Mouse (Mus musculus) G1E-ER4 (cell line): Measurements from ENCODE around the gene Padi2. TPM values are rescaled to one million over a fixed set of nuclear protein-coding genes. Genes with fewer than 3 reads are reported as not detected.

Experiments
- GATA1 ChIP-seq: IDR thresholded peaks from one replicate; pipeline ENCODE4 v1.8.0; 2012; ENCODE audit warnings: low read length, inconsistent platforms
- polyA plus RNA-seq: library from polyadenylated mRNA; stranded (reverse); fragments of >175 nt; gene quantifications from 2 replicates; pipeline ENCODE4 v1.2.3, GENCODE M21; 2012

The Padi2 gene
- polyA plus RNA-seq, 1 experiment, result not detected

- no peak for TF ChIP-seq GATA1
Observed at GRCm38 (mm10) chr4:140944961-140945442, 38.9 kb downstream of the Padi2 start.

GRCm38 (mm10) chr4:140945571-140945970 lies 39.4 kb downstream of the Padi2 start:
- no peak for TF ChIP-seq GATA1

- no peak for TF ChIP-seq GATA1
Observed at GRCm38 (mm10) chr4:140946048-140946447, 39.9 kb downstream of the Padi2 start.

GRCm38 (mm10) chr4:140946580-140947205 lies 40.5 kb downstream of the Padi2 start:
- TF ChIP-seq GATA1, result no peak

- TF ChIP-seq GATA1, result no peak
Observed at GRCm38 (mm10) chr4:140947487-140948440, 41.6 kb downstream of the Padi2 start.

- TF ChIP-seq GATA1, result no peak
Observed at GRCm38 (mm10) chr4:140948481-140948880, 42.3 kb downstream of the Padi2 start.

- no peak for TF ChIP-seq GATA1
Observed at GRCm38 (mm10) chr4:140949052-140949451, 42.9 kb downstream of the Padi2 start.

- TF ChIP-seq GATA1, result no peak
Observed at GRCm38 (mm10) chr4:140949616-140950015, 43.5 kb downstream of the Padi2 start.

GRCm38 (mm10) chr4:140950574-140950973 lies 44.4 kb downstream of the Padi2 start:
- no peak for TF ChIP-seq GATA1

- TF ChIP-seq GATA1, result no peak
Observed at GRCm38 (mm10) chr4:140951861-140952641, 45.9 kb downstream of the Padi2 start.

- no peak for TF ChIP-seq GATA1
Observed at GRCm38 (mm10) chr4:140957131-140957702, 51.1 kb downstream of the Padi2 start.

GRCm38 (mm10) chr4:140957725-140958124 lies 51.6 kb downstream of the Padi2 start:
- TF ChIP-seq GATA1, result no peak

GRCm38 (mm10) chr4:140958319-140958718 lies 52.2 kb downstream of the Padi2 start:
- no peak for TF ChIP-seq GATA1

GRCm38 (mm10) chr4:140959128-140959679 lies 53.1 kb downstream of the Padi2 start:
- TF ChIP-seq GATA1, result no peak
